Mouse (Mus musculus) lung, postnatal 36 days (tissue): ENCODE results near the gene Ccr10.
A peak's percentile ranks its signal among the peaks of the same experiment; 100 is the strongest.
"Not testable (repeated sequence)": the region's sequence is repeated elsewhere in the genome, so short reads cannot be mapped to it uniquely, and the experiment has no call there.

Experiments used
- DNase-seq: peaks from one replicate; pipeline ENCODE4 v3.0.0; 2022; ENCODE audit warnings: mixed read lengths

Ccr10 gene

DNA sequence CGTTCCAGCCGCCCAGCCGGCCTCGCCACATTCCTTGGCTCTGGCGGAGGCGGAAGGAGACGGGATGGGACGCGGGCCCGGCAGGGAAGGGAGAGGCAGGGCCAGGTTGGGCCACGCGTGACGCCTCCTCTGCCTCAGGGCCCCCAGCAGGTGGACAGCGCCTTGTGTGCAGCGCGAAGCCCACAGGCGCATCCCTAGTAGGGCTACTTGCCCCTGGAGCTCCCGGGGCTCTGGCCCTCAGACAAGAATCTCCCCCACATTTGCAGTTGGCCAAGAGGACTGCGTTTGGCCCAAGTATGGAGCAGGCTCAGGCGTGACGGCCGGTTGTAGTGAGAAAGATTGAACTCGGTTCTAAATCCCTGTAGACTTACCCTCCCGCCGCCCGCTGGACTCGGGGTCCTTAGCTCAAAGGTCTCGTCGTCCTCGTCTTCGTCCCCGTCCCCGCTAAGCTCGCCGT lies 4.9 kb downstream of the Ccr10 start, which contains the start of gene Cntnap1:
Gene Cntnap1 (plus strand): TSS at position 170 of the 457 bp plus-strand sequence.
- peak; percentile 75 for DNase-seq

DNA sequence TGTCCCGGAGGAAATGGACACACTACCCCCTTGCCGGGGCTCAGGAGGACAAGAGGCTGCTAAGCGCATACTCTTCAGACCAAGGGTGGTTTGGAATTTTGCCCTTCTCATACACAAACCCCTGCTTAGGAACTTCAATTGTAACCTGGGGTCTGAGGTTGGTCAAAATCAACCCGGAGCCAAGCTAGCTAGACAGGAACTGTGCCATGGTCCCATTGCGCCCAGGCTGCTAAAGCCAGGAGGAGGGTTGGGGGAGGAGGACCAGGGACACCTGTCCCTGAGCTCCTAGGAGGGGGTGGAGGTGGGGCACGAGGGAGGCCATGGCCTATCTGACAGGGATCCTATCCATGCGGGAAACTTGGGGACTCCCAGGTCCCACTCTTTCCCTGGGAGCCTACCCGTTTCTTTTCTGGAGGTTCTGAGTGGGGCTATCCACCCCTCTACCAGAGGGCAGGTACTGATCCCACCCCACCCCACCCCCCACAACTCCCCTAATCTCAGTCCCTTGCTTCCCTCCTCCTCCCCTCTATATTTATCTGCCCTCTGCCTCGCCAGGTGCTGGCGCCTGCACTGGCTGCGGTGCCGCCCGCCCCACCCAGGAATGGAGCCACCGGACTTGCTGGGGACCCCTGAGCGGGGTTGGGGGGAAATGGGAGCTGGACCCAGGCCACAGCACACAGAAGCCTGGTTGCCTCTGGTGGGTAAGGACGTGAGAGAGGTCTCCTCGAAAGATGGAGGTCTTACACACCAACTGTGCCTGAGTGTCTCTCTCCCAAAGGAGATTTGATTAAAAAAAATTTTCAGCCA lies 5.7 kb downstream of the Ccr10 start:
- DNase-seq = no peak

DNA sequence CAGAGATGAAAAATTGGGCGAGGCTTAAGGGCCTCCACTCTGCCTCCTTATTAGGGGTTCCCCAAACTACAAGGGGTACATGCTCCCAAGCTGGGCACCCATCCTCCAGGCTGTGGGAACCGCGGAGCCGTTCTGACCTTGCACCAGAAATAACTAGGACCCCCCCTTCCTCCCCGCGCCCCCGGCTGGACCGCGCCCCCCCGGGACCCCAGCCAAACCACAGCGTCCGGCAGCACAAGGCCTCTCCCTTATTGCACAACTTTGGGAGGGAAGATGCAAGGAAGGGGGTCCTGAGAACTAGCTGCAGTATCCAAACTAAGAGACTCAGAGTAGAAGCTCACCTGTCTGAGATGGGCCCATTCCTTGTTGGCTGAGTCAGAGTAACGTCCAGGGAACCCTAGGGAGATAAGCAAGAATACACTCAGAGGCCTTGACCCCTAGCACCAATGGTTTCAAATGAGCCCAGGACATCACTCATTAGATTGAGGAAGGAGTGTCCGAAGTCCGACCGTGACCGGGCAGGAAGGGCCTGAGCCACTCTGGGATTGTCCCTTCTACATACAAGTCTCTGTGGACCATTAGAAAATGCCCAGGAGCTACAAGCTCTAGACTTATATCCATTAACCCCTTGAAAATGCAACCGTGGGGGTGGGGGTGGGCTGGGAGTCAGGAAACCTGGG lies 6.8 kb downstream of the Ccr10 start:
- peak; percentile 40 for DNase-seq

DNA sequence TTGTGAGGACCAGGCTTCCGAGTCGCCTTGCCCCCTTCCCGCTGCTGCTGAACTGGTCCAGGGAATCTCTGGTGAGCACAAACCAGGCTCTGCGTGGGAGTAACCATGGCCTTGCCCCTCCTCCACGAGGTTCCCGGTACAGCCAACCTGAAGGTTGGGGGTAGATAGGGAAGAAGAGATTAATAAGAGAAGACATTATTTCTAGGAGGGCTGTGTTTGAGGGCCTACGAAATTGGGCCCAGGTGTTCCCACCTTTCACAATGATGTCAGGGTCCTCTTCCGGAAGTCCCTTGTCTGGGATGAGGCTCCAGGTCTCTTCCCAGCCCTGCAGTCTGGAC lies 7.3 kb downstream of the Ccr10 start:
- no peak for DNase-seq

DNA sequence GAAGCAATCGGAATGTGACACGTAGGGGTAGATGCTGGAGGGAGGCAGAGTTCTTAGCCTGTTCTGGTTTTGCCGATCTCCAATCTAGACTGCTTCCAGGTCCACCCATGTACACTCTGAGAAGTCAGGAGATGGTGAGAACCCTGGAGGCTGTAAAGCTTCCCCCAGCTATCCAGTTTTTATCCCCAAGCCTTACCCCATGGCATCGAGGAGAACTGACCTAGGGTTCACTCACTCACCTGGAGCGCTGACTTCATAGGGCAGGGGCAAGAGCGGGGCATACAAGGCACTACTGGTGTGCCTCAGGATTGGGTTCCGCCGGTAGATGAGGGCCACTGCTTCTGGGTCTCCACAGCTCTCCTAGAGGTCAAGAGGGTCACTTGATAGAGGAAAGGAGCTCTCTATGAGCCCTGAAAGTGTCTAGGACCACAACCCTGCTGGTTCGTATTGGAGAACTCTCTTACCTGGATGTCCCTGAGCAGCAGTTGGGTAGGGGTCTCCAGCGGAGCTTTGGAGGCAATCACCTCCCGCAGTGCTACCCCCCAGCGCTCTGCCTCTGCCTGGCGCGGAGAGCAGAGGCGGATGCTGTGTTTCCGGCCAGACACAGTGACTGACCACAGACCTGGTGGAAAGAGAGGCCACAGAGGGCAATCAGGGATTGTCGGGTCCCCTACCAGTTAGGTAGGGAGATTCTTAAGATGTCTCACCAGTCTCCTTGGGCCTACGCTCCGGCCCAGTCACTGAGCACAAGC lies 7.9 kb downstream of the Ccr10 start:
- DNase-seq = no peak

DNA sequence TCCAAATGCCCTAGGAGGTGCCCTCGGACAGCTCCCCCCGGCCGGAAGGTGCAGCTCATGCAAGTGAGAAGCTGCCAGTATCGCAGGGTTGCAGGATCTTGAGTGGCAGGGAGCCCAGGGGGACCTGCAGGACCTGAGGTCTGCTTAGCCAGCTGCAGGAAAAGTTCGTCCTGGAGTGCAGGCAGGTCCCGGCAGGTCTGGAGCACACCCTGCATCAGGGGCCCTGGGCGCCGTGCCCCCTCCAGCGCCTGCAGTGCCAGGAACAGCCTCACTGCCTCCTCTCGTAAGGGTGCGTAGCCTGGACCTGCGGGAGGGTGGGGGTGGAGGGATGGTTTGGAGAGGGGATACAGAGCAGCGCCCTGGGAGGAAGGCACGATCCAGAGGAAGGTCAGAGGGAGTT lies 8.9 kb downstream of the Ccr10 start:
- no peak for DNase-seq

DNA sequence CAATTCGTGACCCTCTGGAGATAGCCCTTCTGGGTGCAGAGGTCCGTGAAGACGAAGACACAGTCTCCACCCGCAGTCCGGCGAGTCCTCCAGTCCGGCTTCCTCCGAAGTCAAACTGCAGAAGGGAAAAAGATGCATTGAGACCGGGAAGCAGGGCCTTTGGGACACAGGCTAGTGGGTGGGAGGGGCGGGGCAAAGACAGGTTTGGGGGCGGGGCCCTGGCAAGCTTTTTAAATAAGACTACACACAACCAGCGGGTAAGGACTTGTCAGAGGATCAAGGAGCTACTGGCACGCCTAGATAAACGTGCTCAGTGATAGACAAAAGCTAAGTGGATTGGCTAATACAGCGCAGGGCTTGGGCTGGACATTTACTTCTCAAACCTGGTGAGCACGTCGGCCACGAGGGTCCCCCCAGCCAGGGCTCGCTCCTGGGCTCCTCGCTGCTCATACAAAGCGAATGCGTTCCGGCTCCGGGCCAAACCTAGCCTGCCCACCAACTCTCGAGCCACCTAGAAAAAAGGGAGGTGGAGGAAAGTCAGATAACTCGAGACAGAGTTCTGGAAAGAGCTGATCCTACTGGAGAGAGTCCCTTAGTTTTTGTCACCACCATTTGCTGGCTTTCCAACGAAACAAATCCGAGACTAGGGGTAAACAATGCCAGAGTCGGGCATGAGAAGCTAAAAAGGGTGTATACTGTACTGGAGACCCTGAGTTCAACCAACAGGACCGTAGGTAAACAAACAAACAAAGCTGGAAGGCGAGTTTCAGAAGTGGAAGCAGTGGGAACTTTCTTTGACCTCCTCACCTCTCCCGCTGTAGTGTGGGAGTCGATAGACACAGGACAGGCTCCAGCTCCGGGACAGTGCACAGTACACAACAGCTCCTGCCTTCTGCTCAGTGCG lies 10.3 kb downstream of the Ccr10 start:
- DNase-seq = peak; percentile 44

DNA sequence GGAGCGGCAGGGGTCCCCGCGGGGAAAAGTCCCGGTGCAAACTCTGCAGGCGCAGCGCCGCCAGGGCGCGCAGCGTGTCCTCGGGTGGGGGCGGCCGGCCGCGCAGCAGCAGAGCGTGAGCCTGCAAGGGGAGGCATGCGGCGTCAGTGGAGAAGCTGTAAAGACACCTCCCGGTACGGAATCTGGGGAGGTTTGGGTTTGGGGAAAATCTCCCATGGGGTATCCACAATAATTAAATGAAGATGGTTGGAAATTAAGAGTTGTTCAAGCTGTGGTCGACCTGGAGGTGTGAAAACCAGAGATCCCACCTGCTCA lies 10.9 kb downstream of the Ccr10 start:
- no peak for DNase-seq

DNA sequence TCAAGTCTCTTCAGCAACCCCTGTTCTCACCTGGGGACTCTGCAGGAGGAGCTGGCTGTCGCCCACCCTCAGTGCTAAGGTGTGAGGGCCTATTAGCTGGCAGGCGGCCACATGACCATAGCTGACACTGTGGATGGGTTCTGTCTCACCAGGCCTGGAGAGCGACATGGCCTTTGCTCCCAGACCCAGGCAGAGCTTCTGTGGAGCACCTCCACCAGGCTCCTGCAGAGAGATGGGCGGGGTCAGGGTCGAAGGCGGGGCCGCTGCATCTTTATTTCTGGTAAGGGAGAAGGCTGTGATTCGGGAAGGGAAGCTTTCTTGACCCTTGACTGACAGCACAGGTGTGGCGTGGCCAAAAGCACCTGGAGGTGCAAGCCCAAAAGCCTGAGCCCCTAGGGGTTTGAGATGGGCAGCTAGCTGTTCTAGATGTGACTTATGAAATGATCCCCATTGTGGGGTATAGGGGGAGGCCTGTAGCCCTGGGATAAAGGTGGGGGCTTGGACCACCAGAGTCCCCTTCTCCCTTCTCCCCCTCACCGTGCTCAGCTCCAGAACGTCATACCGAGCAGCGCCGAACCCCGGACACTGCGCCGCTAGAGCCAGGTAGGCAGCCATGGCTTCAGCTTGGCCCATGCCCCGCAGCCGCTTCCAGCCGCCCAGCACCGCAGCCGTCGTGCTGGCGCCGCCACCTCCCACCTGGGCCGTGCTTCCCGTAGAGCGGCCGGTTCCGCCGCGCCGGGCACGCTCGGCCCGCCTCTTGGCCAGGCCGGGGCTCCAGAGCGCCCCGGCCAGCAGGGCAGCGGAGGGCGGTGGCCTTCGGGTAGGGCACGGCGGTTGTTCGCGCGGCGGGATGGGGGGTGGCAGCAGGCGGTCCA lies 11.5 kb downstream of the Ccr10 start:
- DNase-seq = no peak

DNA sequence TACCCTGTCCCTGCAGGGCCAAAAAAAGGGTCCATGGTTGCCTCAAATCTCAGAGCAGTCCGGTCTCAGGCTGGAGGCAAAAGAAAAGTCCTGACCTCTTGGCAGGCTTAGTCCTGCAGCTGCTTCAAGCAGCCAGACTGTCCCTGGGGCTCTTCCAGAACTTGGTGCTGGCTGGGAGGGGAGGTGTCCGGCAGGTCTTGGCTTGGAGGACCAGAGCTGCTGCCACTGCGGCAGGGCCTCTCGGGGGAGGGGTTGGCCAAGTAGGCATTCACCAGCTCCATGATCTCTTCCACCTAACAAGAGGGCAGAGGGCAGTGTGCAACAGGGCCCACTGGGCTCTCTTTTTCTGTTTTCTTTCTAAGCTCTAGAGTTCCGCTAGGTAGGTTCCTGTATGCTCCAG lies 12.5 kb downstream of the Ccr10 start:
- peak; percentile 72 for DNase-seq

DNA sequence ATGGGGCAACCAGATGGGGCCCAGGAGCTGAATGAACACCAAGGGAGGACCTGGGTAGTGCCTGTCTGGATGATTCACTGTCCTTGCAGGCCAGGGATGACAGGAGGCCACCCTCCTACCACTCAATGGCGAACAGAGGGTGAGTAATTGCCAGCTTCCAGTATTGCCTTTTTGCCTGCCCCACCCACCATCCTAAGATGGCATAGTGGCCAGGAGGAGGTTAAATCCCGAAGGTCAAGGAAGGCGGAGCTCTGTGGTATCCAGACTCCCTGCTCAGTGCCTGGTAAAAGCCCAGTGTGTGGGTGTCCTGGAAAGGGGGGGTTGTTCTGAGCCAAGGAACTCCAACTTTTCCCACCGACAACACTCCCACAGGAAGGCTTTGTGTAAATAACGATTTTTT lies 12.9 kb downstream of the Ccr10 start:
- DNase-seq = no peak

DNA sequence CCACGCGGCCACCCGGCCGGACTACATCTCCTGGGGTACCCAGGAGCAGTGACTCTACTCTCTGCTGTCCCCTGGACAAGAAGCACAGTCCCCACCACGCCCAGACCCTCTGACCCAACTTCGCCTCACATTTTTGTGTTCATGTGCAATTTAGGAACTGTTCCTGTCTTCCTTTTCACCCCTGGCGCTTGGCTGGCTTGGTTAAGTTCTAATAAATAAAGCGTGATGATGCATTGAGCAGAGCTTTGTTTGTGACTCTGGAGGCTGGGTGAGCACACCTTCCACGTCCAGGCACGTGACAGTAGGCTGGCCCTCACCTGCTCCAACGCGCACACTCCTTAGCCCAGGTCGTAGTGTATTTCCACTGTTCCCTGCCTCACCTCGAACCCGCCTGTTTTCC lies 13.7 kb downstream of the Ccr10 start:
- DNase-seq = no peak

DNA sequence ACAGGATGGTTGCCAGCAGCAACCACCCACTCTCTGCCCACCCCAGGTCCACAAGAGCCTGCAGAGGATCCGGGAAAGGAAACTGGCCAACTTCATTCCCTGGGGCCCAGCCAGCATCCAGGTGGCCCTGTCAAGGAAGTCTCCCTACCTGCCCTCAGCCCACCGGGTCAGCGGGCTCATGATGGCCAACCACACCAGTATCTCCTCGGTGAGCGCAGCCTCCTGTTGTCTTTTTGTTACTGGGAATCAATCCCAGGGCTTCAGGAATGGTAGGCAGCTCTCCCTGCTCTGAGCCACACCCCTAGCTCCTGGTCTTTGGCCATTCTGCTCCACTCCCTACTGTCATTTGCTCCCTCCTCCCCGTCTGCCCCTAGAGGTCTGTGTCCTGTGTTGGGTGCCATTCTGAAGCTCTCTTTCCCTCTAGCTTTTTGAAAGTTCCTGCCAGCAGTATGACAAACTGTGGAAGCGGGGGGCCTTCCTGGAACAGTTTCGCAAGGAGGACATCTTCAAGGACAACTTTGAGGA lies 14.2 kb downstream of the Ccr10 start:
- DNase-seq = not testable (repeated sequence)

DNA sequence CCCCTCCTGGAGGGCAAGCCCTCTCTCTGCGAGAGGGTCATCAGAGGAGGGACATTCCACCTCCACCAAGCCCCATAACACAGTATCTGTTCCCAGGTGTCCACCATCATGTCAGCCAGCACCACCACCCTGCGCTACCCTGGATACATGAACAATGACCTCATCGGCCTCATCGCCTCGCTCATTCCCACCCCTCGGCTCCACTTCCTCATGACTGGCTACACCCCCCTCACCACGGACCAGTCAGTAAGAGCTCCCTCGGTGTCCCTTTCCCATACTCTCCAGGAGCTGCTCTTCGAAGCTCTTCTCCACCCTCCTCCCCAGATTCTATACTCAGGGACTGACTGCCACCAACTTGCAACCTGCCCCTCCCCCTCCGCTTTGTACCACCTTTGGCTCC lies 15.1 kb downstream of the Ccr10 start:
- not testable (repeated sequence) for DNase-seq

DNA sequence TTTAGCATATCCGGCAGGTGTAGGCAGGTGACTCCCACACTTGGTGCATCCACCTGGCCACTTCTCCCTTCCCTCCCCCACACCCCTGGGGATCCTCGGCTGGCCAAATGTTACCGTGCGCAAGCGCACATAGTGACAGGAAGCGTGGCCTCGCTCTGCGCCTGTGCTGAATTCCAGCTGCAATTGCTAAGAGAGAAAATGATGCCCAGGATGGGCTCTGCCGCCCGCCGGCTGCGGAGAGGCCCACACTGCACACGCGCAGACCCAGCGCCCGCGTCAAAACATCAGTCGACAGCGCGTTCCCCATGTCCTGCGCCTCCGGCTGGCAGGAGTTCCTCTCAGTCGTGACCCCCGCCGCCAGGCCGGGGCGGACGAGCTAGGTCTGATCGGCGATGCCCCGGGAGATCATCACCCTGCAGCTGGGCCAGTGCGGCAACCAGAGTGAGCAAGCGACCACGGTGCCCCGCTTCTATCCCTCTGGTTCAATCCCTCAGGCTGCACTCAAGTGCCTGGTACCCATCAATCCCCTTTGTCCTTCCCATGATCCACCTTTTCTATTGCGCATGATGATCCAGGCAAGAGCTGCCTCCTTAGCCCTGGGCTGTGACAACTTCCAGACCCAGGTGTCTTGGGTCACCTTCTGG lies 19.4 kb downstream of the Ccr10 start, which contains the start of gene Tubg2:
Gene Tubg2 (plus strand): TSS at position 180 of the 644 bp plus-strand sequence.
- DNase-seq = peak; percentile 62

DNA sequence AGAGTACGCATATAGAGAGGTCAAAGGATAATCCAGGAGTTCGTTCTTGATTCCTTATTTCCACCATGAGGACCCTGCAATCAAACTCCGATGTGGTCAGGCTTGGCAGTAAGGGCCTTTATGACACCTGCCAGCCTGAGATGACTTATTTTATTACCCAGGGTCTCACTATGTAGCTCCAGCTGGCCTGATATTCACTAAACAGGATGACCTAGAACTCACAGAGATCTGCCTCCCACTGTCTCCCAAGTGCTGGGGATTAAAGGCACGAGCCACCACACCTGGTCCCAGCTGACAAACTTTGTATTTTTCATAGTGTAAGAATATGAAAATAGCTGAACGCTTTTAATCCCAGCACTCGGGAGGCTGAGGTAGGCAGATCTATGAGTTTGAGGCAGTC lies 20.1 kb downstream of the Ccr10 start:
- DNase-seq = no peak

DNA sequence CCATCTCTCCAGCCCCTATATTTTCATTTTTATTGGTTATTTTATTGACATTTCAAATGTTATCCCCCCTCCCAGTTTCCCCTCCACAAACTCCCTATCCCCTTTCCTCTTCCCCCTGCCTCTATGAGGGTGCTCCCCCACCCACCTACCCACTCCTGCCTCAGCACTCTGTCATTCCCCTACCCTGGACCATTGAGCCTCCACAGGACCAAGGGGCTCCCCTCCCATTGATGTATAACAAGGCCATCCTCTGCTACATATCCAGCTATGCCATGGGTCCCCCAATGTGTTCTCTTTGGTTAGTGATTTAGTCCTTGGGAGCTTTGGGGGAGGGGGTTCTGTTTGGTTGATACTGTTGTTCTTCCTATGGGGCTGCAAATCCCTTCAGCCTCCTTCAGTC lies 20.6 kb downstream of the Ccr10 start:
- DNase-seq = no peak

DNA sequence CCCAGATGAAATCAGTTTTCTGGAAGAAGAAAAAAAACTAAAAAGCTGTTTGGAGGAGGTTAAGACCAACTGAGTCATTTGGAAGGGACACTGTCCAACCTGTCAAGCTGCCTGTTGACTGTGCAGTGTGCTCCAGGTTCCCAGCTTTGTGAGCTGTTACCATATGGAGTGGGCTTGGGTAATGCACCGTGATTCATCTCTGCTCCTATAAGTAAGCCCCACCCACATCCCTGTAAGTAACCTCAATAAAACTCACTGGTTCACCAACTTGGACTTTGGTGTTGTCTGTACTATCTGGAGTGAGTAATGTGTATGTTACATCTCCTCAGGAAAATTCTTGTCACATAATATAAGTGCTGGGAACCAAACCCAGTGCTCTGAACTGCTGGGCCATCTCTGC lies 22.4 kb downstream of the Ccr10 start:
- DNase-seq = no peak

DNA sequence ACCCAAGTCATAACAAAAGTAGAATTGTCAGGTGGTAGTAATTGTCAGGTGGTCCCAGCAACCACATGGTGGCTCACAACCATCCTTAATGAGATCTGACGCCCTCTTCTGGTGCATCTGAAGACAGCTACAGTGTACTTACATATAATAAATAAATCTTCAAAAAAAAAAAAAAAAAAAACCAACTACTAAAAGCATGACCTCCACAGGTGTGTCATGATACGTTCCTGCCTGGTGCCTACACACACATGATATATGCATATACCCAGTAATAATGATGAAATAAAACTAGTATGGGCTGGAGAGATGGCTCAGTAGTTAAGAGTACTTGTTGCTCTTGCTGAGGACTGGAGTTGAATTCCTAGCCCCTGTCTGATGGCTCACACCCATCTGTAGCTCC lies 24.2 kb downstream of the Ccr10 start:
- no peak for DNase-seq

DNA sequence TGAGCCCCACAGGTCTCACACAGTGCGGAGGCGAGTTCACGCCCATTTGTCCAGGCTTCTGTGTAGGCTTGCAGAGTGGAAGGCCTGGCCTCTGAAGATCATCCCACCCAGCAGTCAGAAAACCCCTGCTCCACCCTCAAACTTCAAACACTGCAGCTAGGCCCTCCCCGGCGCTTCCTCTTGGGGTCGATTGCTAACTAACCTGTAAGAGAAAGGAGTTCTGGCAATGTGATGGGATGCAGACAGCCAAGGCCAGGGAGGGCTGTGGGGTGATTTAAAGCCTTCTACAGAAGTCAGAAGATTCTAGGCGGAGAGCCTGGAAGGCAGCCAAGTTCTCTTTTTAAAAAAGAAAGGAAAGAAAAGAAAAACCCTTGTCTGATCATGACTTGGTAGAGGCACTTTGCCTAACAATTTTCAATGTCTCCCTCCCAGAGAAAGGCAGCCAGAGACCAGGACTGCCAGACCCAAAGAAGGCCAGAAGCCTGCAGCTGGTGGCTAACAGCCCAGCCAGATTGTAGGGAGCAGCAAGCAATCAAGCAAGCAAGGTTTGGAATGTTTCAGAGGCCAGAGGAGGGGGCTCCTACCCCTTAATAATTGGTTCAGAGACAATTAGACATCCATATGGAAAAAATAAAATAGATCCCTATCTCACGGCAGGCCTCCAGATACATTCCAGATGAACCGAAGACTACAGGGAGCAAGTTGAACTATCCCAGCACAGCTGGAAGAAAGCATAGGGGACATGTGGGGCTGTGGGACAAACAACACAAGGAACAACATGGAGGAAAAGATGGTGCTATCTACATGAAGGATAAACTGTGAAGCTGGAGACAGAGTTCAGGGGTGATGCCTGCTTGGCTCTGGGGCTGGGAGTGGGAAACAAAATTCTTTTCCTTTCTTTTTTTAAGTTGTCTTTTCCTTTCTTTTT lies 25.8 kb downstream of the Ccr10 start:
- DNase-seq = no peak
